Mouse (Mus musculus) heart, postnatal 0 days (tissue): ENCODE measurements around the gene Plekha5.

Experiments
- CTCF ChIP-seq: IDR thresholded peaks from 2 replicates; pipeline ENCODE4 v1.5.1; 2016; ENCODE audit warnings: antibody characterized with exemption, control low read depth, low read depth
- EP300 ChIP-seq: IDR thresholded peaks from 2 replicates; pipeline ENCODE4 v1.6.1; 2016; ENCODE audit warnings: antibody characterized with exemption, low read depth

GRCm38 (mm10) chr6:140469791-140470190 lies 45.9 kb downstream of the Plekha5 start:
- no peak for TF ChIP-seq CTCF
- no peak for TF ChIP-seq EP300
